Mouse (Mus musculus): ENCODE results near the gene C1qtnf4.

Gene C1qtnf4

DNA sequence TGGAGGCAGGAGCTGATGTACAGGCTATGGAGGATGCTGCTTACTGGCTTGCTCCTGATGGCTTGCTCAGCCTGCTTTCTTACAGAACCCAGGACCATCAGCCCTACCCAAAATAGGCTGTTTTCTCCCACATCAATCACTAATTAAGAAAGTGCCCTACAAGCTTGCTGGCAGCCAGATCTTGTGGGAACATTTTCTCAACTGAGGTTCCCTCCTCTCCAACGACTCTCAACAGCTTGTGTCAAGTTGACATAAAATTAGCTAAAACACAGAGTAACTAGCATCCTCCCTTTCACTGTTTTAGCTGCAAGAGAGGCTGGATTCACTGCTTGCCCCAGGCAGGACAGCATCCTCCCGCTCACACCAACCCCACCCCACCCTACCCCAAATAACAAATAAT is 3.8 kb upstream of the C1qtnf4 start:
- CTCF ChIA-PET = no interaction called here

DNA sequence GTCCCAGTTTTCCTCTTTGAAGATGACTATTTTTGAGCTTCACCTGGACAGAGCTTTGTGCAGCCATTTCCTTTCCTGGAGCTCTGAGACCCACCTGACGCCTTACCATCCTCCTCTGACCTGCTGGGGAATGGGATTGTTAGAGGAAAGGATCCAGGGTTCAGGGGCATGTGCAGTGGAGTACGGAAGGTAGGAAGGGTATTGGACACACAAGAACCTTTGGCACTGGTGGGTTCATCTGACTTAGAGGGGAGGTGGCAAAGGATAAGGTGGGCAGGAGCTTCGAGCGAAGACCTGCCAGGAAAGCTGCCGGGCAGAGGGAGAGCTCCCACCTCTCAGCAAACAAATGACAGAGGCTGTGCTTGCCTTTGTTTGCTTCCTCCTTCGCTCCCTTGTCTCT is 776 bp downstream of the C1qtnf4 start:
- CTCF ChIA-PET = no interaction called here

DNA sequence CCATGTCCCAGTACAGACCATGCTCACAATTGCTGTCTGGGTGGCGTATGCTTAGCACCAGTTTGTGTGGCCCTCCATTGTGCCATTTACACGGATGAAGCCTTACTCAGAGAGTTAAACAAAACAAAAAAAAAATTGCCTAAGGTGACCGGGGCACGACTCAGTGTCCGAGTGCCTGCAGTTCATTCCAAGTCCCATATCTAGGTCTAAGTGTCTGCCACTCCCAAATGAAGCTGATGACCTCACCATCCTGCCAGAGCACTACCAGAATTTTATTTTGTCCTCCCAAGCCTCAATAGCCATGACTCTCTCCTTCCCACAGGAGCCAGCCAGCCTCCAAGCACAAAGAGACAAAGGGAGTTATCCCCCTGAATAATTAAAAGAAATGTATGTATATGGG is 2.0 kb downstream of the C1qtnf4 start:
- CTCF ChIA-PET = interaction anchor here (0.5 kb wide), 1 partner anchor 132 kb away, joined by 8 read pairs; no protein-coding TSS in a partner anchor

DNA sequence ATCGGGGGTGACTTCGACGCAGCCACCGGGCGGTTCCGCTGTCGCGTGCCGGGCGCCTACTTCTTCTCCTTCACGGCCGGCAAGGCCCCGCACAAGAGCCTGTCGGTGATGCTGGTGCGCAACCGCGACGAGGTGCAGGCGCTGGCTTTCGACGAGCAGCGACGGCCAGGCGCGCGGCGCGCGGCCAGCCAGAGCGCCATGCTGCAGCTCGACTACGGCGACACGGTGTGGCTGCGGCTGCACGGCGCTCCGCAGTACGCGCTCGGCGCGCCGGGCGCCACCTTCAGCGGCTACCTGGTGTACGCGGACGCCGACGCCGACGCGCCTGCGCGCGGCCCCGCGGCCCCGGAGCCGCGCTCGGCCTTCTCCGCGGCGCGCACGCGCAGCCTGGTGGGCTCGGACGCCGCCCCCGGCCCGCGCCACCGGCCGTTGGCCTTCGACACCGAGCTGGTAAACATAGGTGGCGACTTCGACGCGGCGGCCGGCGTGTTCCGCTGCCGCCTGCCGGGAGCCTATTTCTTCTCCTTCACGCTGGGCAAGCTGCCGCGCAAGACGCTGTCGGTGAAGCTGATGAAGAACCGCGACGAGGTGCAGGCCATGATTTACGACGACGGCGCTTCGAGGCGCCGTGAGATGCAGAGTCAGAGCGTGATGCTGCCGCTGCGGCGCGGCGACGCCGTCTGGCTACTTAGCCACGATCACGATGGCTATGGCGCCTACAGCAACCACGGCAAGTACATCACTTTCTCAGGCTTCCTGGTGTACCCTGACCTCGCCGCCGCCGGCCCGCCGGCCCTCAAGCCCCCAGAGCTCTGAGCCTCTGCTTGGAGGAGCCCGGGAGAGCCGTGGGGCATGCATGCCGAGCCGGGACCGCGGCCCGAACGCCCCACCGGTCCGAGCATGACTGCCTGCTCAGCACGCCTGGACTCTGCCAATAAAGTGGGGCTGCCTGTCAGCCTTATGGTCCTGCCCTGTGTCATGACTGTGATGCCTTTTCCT is 4.2 kb downstream of the C1qtnf4 start:
- CTCF ChIA-PET = no interaction called here

DNA sequence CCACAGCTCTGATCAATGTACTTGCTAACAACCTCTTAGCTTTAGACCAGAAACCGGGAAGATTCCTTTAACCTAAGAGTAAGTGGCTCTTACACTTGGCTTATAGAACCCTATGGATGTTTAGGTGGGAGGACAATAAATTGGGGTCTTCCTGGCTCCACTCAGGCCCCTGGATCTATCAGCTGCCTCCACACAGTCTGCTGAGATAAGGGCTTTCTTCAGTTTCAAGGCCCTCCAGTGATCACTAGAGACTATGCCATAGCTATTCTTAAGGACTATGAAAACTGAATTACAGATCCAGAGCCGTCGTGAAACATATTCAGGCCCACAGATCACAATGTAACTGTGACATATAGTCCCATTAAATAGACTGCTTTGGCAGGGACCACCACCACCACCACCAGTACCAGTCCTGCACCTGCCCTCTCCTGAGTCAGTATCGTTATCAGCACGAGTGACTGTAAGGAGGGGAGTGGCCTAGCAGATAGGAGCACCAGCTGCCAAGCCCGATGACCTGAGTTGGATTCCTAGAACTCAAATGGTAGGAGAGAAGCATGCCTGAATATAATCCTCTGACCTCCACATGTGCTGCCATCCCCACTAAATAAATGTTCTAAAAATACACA is 8.1 kb downstream of the C1qtnf4 start:
- CTCF ChIA-PET = no interaction called here

DNA sequence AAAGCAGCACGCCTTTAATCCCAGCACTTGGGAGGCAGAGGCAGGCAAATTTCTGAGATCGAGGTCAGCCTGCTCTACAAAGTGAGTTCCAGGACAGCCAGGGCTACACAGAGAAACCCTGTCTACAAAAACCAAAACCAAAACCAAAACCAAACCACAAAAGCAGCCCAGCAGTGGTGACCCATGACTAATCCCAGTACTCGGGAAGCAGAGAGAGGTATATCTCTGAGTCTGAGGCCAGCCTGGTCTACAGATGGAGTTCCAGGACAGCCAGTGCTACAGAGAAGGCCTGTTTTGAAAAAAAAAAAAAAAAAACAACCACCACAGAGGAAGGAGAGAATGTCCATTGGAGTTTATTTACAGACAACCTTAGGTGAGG is 8.6 kb downstream of the C1qtnf4 start:
- CTCF ChIA-PET = interaction anchor here (0.6 kb wide), 1 partner anchor 10 kb away, joined by 3 read pairs; the partner anchor contains the start of genes Kbtbd4 and Ndufs3

DNA sequence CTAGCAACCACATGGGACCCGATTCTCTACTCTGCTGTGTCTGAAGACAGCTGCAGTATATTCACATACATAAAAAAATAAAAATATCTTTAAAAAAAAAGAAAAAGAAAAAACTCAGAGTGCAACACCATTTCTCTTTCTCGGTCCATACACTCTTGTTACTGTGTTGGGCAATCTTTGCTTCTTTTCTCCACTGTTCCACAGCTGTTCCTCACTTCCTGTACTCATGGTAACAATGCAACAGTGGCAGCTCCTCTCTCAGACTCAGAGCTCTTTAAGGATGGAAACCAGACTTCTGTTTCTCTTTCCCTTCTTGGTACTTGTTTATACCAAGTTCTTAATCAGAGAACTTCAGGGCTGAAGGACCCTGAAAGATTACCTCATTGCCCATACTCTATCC is 17.7 kb downstream of the C1qtnf4 start:
- CTCF ChIA-PET = interaction anchor here (0.6 kb wide), 1 partner anchor 40 kb away, joined by 4 read pairs; no protein-coding TSS in a partner anchor

DNA sequence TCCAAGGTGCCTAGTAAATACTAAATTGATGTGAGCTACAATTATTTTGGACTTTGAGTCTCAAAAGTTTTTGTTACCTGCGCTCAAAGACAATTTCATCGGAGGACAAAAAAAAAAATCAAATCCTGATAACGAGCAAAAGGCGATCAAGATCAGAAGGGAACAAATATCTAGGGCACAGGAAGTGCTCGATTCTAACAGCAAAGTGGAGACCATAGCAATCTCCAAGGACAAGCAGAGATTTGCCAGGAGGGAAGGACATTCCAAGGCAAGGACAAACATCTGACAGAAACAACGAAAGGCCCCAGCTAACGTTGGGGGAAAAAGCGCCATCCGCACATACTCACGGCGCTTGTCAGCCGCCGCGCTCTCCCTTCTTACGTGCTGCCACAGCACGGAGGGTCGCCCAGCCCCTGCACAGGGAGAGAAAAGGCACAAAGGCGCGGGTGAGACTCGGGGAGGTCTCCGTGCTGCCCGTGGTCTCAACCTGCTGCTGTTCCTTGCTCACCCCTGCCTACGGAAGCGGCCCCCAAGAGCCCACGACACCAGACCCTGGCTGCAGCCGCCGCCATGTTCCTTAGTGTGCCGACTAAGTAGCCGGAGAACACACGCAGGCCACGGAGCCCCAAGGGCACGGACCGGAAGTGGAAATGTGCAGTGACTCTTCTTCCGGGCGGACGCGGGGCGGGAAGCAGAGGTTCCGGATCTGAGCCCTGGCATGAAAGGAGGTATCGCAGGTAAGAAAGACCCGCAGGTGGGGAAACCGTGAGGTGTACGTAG is 18.6 kb downstream of the C1qtnf4 start, which contains the start of the genes Kbtbd4 and Ndufs3:
TSS of gene Kbtbd4 (plus strand) at position 665 of the 780 bp plus-strand sequence.
TSS of gene Ndufs3 (minus strand) at position 752 of the 780 bp plus-strand sequence.
- CTCF ChIA-PET = interaction anchor here (0.6 kb wide), 2 partner anchors 10 to 39 kb away, joined by 3 to 4 read pairs; no protein-coding TSS in a partner anchor

DNA sequence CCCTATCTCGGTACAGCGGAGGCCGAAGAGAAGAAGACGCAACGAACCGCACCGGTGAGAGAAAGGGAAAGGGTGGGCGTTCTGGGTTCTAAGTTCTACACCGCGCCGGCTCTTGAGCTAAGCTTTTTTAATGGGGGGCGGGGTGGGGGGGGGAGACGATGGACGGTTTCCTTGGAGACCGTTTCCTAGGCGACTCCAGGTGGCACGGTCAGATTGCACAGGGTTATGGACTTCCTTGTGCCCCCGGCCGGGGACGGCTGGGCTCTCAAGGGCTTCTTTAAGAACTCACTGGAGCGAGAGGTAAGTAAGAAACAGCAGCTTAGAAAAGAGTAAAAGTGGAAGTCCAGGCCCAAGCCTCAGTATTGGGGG is 19.2 kb downstream of the C1qtnf4 start:
- CTCF ChIA-PET = interaction anchor here (0.6 kb wide), 1 partner anchor 10 kb away, joined by 3 read pairs; no protein-coding TSS in a partner anchor

DNA sequence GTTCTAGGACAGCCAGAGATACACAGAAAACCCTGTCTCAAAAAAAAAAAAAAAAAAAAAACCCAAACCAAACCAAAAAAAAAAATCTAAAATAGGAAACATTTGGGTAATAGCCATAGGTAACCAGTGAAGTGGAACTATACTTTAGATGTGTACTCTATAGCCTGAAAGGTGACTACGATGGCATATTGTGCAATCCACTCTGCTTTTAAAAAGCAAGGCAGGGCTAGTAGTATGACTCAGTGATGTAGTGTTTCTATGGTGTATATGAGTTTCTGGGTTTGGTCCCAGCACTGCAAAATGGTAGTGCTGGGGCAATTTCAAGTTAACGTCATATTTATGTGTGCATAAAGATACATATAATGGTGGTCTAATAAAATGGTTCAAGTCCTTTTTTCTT is 21.1 kb downstream of the C1qtnf4 start:
- CTCF ChIA-PET = no interaction called here

DNA sequence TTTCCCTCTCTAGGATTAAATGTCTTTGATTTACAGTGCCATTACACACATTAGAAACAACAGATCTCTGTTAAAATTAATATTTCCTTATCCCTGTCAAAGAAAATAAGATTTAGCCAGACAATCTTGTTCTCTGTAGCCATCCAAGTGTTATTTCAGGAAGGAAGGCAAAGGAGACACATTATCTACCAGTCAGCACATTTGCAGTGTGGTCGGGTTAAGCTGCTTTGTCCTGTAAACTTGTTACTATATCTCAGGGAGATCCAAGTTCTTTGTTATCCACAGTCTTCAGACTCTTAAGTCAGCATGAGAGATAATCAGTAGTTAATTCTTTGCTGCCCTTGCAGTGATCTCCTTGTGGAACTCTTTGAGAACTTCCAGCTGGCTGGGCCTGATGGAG is 25.2 kb downstream of the C1qtnf4 start:
- CTCF ChIA-PET = interaction anchor here (1.1 kb wide), 1 partner anchor 44 kb away, joined by 4 read pairs; no protein-coding TSS in a partner anchor

DNA sequence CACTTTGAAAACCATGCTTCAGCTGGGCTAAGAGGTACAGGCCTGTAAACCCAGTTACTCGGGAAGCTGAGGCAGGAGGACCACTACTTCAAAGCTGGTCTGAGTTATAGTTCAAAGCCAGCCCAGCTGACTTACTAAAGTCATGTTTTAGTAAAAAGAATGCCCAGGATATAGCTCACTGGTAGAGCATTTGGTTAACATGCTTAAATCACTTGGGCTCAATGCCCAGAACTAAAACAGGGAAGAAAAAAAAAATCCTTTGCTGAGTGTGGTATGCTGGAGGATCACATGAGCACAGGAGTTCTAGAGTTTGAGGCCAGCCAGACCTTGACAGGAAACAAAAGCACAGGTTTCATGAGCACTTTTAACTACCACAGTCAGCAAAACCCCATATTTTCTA is 26.0 kb downstream of the C1qtnf4 start:
- CTCF ChIA-PET = interaction anchor here (0.6 to 1.1 kb wide), 3 partner anchors 45 to 1897 kb away, joined by 3 to 4 read pairs (median 3); no protein-coding TSS in a partner anchor

DNA sequence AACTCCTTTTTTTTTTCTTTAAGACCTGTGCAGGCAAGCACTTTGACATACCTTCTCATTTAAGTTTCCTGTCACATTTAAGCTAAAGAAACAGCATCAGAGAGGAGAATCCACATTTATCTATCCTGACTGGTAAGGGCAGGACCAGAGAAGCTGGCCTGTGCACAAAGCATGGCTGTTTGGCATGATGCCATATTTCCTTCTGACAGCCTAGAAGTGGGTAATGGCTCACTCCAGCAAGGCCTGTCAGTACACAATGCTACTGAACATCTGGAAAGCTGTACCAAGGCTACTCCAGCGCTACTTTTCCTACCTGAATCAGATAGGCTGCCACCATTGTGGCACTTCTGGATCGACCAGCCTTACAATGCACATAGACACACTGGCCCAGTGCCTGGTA is 28.0 kb downstream of the C1qtnf4 start:
- CTCF ChIA-PET = no interaction called here

DNA sequence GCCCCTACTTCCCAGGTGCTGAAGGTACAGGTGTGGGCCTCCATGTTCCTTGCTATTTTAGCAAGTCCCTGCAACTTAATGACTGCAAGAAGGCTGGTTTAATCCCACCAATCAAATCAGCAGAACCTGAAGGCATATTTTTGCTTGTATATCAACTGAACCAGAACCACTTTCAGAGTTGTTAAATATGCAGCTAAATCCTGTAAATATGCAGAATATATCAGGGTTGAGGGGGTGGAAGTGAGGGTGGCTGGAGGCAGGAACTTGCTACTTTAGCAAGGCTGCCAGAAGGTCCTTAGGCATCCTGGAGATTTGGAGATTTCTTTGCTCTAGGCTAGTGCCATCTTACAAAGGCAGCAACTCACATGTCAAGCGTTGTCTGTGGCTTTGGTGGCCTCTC is 29.9 kb downstream of the C1qtnf4 start:
- CTCF ChIA-PET = no interaction called here

DNA sequence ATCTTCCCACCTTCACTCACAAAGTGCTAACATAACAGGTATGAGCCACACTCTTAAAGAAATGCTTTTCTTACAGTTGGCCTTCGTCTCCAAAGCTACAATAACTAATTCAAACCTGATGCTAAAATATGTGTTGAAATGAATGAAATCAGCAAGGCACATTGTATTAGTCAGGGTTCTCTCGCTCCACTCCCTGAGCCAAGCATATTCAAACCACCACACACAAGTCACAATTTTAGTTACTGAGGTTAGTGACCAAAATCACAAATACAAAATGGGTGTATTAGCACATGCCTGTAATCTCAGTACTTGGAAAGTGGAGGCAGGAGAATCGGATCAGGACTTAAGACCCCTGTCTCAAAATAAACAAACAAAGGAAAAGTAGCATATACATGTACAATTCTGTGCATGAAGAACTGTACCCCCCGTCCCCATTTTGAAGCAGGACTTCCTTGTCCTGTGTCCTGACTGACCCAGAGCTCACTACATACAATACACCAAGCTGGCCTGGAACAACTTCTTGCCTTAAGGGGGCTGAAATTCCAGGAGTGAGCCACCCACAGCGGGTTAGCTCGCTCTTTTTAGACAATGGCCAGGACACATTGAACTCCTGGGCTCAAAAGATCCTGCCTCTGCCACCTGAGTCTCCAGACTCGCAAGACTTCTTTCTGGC is 31.0 kb downstream of the C1qtnf4 start:
- CTCF ChIA-PET = interaction anchor here (0.6 kb wide), 1 partner anchor 30 kb away, joined by 8 read pairs; no protein-coding TSS in a partner anchor

DNA sequence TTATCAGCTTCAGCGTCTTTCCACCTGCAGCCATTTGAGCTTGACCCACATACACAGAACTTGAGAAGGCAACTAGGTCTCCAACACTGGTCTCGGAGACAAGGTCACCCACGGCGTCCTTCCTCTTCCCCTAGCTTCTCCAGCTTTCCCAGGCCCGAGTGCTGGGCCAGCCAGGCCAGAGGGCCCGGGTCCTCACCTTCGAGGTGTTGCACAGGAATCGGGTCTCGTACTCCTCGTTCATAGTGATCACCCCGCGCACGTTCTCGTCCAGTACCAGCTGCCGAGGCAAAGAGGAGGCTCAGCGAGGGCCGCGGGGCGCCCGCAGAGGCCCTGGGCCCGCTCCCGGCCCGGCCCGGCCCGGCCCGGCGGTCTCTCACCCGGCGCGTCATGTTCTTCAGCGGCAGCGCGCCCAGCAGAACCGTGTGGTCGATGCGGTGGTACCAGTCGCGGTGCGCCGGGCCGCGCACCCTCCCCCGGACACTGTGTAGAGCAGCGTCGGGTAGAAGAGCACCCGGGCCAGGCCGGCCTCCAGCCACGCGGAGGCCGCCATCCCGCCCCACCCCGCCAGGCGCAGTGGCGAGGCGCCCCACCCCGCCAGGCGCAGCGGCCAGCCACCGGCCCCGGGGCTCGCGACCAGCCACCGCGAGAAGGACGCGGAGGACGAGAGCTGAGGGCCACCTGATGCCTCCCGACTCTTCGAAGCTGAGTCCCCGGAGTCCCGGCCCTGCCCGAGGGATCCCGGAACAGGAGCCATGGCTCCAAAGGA is 31.8 kb downstream of the C1qtnf4 start:
- CTCF ChIA-PET = interaction anchor here (0.6 kb wide), 1 partner anchor 10 kb away, joined by 4 read pairs; no protein-coding TSS in a partner anchor

DNA sequence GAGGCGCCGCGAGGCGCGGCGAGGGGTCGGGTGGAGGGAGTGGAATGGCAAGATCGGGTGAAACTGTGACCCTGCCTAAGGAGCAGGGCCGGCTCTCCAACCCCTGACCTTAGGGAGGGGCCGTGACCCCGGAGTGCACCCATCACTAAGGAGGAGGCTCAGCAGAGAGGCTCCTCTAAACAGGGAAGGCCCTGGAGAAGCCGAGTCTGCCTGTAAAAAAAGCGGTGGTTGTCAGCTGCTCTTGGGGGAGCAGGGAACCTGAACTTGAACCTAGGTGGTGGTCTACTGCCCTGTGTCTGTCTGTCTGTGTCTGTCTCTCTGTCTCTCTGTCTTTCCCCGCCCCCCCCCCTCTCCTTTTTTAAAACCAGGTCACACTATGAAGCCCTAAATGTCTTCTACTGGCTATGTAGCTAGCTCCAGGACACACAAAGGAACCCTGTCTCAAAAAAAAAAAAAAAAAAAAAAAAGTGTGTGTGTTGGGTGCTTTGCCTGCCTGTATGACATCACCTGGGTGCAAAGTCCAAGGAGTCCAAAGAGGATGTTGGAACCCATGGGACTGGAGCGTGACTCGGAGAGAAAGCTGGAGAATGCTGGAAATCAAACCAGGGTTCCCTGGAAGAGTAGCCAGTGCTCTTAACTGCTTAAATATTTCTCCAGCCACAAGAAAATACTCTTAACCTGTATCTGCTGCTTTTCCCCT is 32.5 kb downstream of the C1qtnf4 start:
- CTCF ChIA-PET = interaction anchor here (0.6 kb wide), 1 partner anchor 11 kb away, joined by 4 read pairs; no protein-coding TSS in a partner anchor

DNA sequence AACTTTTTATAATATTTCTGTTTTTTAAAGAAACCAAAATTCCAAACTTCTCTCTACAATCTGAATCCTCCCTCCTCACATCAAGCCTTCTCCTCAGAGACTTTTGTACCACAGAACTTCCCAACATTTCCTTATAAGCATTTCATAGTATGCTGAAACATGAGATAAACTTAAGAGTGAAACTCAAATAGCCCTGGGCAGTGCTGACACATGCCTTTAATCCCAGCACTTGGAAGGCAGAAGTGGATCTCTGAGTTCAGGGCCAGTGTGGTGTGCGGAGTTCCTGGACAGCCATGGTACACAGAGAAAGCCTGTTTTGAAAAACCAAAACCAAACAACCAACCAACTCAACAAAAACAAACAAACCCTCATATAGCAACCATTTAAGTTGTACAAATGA is 35.5 kb downstream of the C1qtnf4 start:
- CTCF ChIA-PET = no interaction called here

DNA sequence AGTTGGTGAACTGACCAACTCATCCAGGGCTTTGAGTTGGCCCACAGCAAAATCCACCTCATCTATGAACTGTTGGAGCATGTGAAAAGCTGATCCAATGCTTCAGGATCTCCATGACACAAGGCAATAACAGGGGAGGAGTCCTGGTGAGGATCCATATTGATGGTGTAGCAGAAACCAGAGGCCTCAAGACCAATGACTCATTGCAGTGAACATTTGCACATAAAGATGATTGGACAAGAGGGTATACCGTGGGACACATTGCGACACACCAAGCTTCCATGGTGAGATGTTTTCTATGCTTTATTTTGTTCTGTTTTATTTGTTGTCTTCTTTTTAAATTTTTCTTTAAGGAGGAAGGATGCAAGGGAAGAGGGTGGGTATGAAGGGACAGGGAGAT is 37.0 kb downstream of the C1qtnf4 start:
- CTCF ChIA-PET = interaction anchor here (0.7 kb wide), 1 partner anchor 535 kb away, joined by 3 read pairs; the partner anchor contains the start of gene Lrp4
